Mouse (Mus musculus): ENCODE measurements around the gene Snx6. TPM values are rescaled to one million over a fixed set of nuclear protein-coding genes. Genes with fewer than 3 reads are reported as not detected.

The Snx6 gene
- total and polyA plus RNA-seq, 2 experiments from 2014 or later, result 57.6 to 141 TPM

- no peak overlapping the region for H3K4me2 ChIP-seq (ENCODE audit: low read depth, low read length)
- DNase-seq (ENCODE audit: low spot score), result no peak
- no peak overlapping the region for H3K4me3 ChIP-seq (ENCODE audit: low read length)
- no peaks in the 10 kb centered on the region for H3K4me1 ChIP-seq (ENCODE audit: insufficient read depth, low read length)
- no peak overlapping the region for H3K9ac ChIP-seq (replicated peaks; ENCODE audit: low read length)
- H3K9me3 ChIP-seq (ENCODE audit: low read length), result no peaks in the 10 kb centered on the region
- H3K27me3 ChIP-seq (ENCODE audit: insufficient read depth, low read length), result no peaks in the 10 kb centered on the region
- no peak overlapping the region for H3K27ac ChIP-seq
- WGBS, result 72% methylated on average over 6 of the region's 6 CpGs
- H3K36me3 ChIP-seq (ENCODE audit: insufficient read depth, low read length), result no peaks in the 10 kb centered on the region
- ATAC-seq, result no peak
- no peak for TF ChIP-seq CTCF (IDR thresholded peaks at IDR 0.05; ENCODE audit: low read depth)
Measured at GRCm38 (mm10) chr12:54805254-54806002, 9.9 kb upstream of the Snx6 start.

GRCm38 (mm10) chr12:54803531-54803930 is 8.0 kb upstream of the Snx6 start:
- no peak for DNase-seq (ENCODE audit: low spot score)
- TF ChIP-seq CTCF (IDR thresholded peaks at IDR 0.05; ENCODE audit: low read depth), result no peak
- no peaks in the 10 kb centered on the region for H3K4me1 ChIP-seq (ENCODE audit: insufficient read depth, low read length)
- no peak overlapping the region for H3K9ac ChIP-seq (replicated peaks; ENCODE audit: low read length)
- no peaks in the 10 kb centered on the region for H3K9me3 ChIP-seq (ENCODE audit: low read length)
- 82% methylated on average over 3 of the region's 3 CpGs for WGBS
- H3K27me3 ChIP-seq (ENCODE audit: insufficient read depth, low read length), result no peaks in the 10 kb centered on the region
- no peak overlapping the region for H3K4me2 ChIP-seq (ENCODE audit: low read depth, low read length)
- no peak overlapping the region for H3K4me3 ChIP-seq (ENCODE audit: low read length)
- no peak for ATAC-seq
- no peak overlapping the region for H3K27ac ChIP-seq
- no peaks in the 10 kb centered on the region for H3K36me3 ChIP-seq (ENCODE audit: insufficient read depth, low read length)

GRCm38 (mm10) chr12:54796516-54797195 is 1.2 kb upstream of the Snx6 start:
- no peak overlapping the region for H3K27ac ChIP-seq
- no peak for TF ChIP-seq CTCF (IDR thresholded peaks at IDR 0.05; ENCODE audit: low read depth)
- H3K36me3 ChIP-seq (ENCODE audit: insufficient read depth, low read length), result peaks cover 2% of the 10 kb centered on the region; the same call in 1 of the 2 replicates
- 86% methylated on average over 8 of the region's 8 CpGs for WGBS
- no peaks in the 10 kb centered on the region for H3K9me3 ChIP-seq (ENCODE audit: low read length)
- no peak overlapping the region for H3K4me3 ChIP-seq (ENCODE audit: low read length)
- DNase-seq (ENCODE audit: low spot score) (no peak), ATAC-seq (no peak)
- no peaks in the 10 kb centered on the region for H3K27me3 ChIP-seq (ENCODE audit: insufficient read depth, low read length)
- H3K4me1 ChIP-seq (ENCODE audit: insufficient read depth, low read length), result 0 out of 2 replicates have a peak, but pooled peaks cover 6% of the 10 kb centered on the region
- H3K9ac ChIP-seq (replicated peaks; ENCODE audit: low read length), result no peak overlapping the region
- H3K4me2 ChIP-seq (ENCODE audit: low read depth, low read length), result no peak overlapping the region

- 28% methylated on average over 3 of the region's 3 CpGs for WGBS
- no peak for ATAC-seq
- DNase-seq (ENCODE audit: low spot score), result no peak
Measured at GRCm38 (mm10) chr12:54794392-54794791, 1.1 kb downstream of the Snx6 start.

GRCm38 (mm10) chr12:54791465-54791864 is 4.0 kb downstream of the Snx6 start:
- DNase-seq (ENCODE audit: low spot score) (no peak), ATAC-seq (no peak)
- Histone ChIP-seq H3K9ac (replicated peaks; ENCODE audit: low read length) (no peak overlapping the region), H3K4me3 (ENCODE audit: low read length) (no peak overlapping the region), H3K27ac (no peak overlapping the region), H3K4me2 (ENCODE audit: low read depth, low read length) (no peak overlapping the region), H3K27me3 (ENCODE audit: insufficient read depth, low read length) (no peaks in the 10 kb centered on the region), H3K36me3 (ENCODE audit: insufficient read depth, low read length) (peaks cover 4% of the 10 kb centered on the region; the same call in 1 of the 2 replicates), H3K4me1 (ENCODE audit: insufficient read depth, low read length) (0 out of 2 replicates have a peak, but pooled peaks cover 6% of the 10 kb centered on the region), H3K9me3 (ENCODE audit: low read length) (no peaks in the 10 kb centered on the region)
- TF ChIP-seq CTCF (IDR thresholded peaks at IDR 0.05; ENCODE audit: low read depth), result no peak
- WGBS, result 86% methylated on average over 8 of the region's 8 CpGs

More at GRCm38 (mm10) chr12:54794392-54794791, 1.1 kb downstream of the Snx6 start:
- Histone ChIP-seq H3K4me1 (ENCODE audit: insufficient read depth, low read length) (0 out of 2 replicates have a peak, but pooled peaks cover 6% of the 10 kb centered on the region), H3K9ac (replicated peaks; ENCODE audit: low read length) (peak overlapping the region; percentile 99), H3K4me3 (ENCODE audit: low read length) (peak overlapping the region; percentile 99), H3K4me2 (ENCODE audit: low read depth, low read length) (peak overlapping the region; percentile 64), H3K36me3 (ENCODE audit: insufficient read depth, low read length) (peaks cover 4% of the 10 kb centered on the region; the same call in 1 of the 2 replicates), H3K9me3 (ENCODE audit: low read length) (no peaks in the 10 kb centered on the region), H3K27ac (no peak overlapping the region), H3K27me3 (ENCODE audit: insufficient read depth, low read length) (no peaks in the 10 kb centered on the region)
- no peak for TF ChIP-seq CTCF (IDR thresholded peaks at IDR 0.05; ENCODE audit: low read depth)

GRCm38 (mm10) chr12:54789346-54790143 is 6.0 kb downstream of the Snx6 start:
- ATAC-seq, result no peak

More at GRCm38 (mm10) chr12:54789346-54790143, 6.0 kb downstream of the Snx6 start:
- H3K9ac ChIP-seq (replicated peaks; ENCODE audit: low read length), result no peak overlapping the region
- no peaks in the 10 kb centered on the region for H3K9me3 ChIP-seq (ENCODE audit: low read length)
- WGBS, result 26% methylated on average over 11 of the region's 11 CpGs
- H3K4me1 ChIP-seq (ENCODE audit: insufficient read depth, low read length), result 0 out of 2 replicates have a peak, but pooled peaks cover 6% of the 10 kb centered on the region
- no peaks in the 10 kb centered on the region for H3K27me3 ChIP-seq (ENCODE audit: insufficient read depth, low read length)
- DNase-seq (ENCODE audit: low spot score), result no peak
- no peak for TF ChIP-seq CTCF (IDR thresholded peaks at IDR 0.05; ENCODE audit: low read depth)
- peaks cover 9% of the 10 kb centered on the region; the same call in 1 of the 2 replicates for H3K36me3 ChIP-seq (ENCODE audit: insufficient read depth, low read length)
- no peak overlapping the region for H3K27ac ChIP-seq
- H3K4me3 ChIP-seq (ENCODE audit: low read length), result no peak overlapping the region
- H3K4me2 ChIP-seq (ENCODE audit: low read depth, low read length), result no peak overlapping the region

Data from hindbrain, postnatal 0 days (tissue).